7 mouse cellular contexts compared by ENCODE assay signal in the genomic region with DNA sequence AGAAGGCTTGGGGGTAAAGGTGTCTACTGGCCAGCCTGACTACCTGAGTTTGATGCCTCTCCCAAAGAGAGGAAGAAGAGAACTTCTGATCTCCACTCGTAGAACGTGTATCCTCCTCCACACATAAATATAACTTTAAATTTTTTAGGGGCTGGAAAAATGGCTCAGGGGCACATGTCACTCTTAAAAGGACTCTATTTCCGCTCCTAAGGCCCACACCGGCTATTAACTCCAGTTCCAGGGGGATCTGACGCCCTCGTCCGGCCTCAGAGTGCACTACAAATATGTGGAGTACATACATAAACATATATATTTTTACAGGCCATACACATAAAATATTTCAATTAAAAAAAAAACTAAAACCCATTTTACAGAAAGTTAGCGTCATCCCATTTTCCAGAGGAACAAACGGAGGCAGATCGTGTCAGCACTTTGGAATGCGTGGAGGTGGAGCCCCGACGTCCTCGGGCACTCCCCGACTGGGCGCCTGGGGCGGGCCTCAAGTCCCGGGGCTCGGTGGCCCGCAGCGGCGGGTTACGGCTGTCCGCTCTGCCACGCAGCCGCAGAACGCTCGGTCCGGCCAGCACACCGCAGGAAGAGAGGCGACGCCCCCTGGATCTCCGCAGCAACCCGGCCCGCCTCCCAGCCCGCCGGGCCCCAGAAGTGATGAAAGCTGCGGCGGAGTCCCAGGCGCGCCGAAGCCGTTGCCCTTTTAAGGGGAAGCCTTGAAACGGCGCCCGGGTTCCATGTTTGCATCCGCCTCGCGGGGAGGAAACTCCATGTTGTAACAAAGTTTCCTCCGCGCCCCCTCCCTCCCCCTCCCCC. TPM values are rescaled to one million over a fixed set of nuclear protein-coding genes. Genes with fewer than 3 reads are reported as not detected.
DNase-seq lines count a peak whose midpoint lies in the region; ATAC-seq and TF ChIP-seq lines count a peak whose summit lies in the region.

A gene (plus strand): TSS at position 586 of the 825 bp plus-strand sequence.

- no peaks in the 10 kb centered on the region for H3K27me3 ChIP-seq in intestine, postnatal 0 days (replicated peaks; ENCODE audit: control insufficient read depth, insufficient read depth, low read length)
- H3K27me3 ChIP-seq in midbrain, embryonic 12.5 days: peaks cover 29% of the 10 kb centered on the region
- no peaks in the 10 kb centered on the region for H3K27me3 ChIP-seq in small intestine, adult 2 months (ENCODE audit: control insufficient read depth, insufficient read depth, low read length)

- peak; percentile 35; the same call in 1 of the 2 replicates for TF ChIP-seq POLR2A in small intestine, adult 2 months (IDR thresholded peaks at IDR 0.05; ENCODE audit: low read depth, low read length)

- TF ChIP-seq CTCF in intestine, postnatal 0 days (IDR thresholded peaks at IDR 0.05; ENCODE audit: low read depth): peak; percentile 6
- TF ChIP-seq CTCF in small intestine, adult 2 months (IDR thresholded peaks at IDR 0.05; ENCODE audit: extremely low read depth, insufficient read length, insufficient replicate concordance, low read depth, low read length): no peak

- peak within 1 kb of the TSS; percentile 96 for H3K4me2 ChIP-seq in intestine, postnatal 0 days (replicated peaks; ENCODE audit: low read depth)
- peak within 1 kb of the TSS; percentile 93 for H3K4me2 ChIP-seq in midbrain, embryonic 12.5 days (replicated peaks)

- H3K4me1 ChIP-seq in intestine, postnatal 0 days (replicated peaks; ENCODE audit: control insufficient read depth, insufficient read depth, low read length): peaks cover 5% of the 10 kb centered on the region
- H3K4me1 ChIP-seq in midbrain, embryonic 12.5 days: peaks cover 34% of the 10 kb centered on the region
- peaks cover 12% of the 10 kb centered on the region for H3K4me1 ChIP-seq in small intestine, adult 2 months (ENCODE audit: control insufficient read depth, insufficient read depth, insufficient read length, low read length)

- H3K9me3 ChIP-seq in intestine, postnatal 0 days (ENCODE audit: control insufficient read depth): no peaks in the 10 kb centered on the region
- H3K9me3 ChIP-seq in midbrain, embryonic 12.5 days: no peaks in the 10 kb centered on the region

- DNase-seq in adrenal gland, adult 8-10 months: peak; percentile 98
- peak; percentile 95 for DNase-seq in embryo, embryonic 9.5 days (ENCODE audit: extremely low spot score)
- no peak for DNase-seq in gonadal fat pad, adult 2 months (ENCODE audit: low read depth)
- DNase-seq in left cerebral cortex, postnatal 4 days: peak; percentile 96

- H3K4me3 ChIP-seq in intestine, postnatal 0 days (ENCODE audit: low read depth, low read length): peak within 1 kb of the TSS; percentile 70
- peak within 1 kb of the TSS; percentile 93 for H3K4me3 ChIP-seq in midbrain, embryonic 12.5 days
- peak within 1 kb of the TSS; percentile 98 for H3K4me3 ChIP-seq in small intestine, adult 2 months (ENCODE audit: low read depth, low read length)

- H3K9ac ChIP-seq in intestine, postnatal 0 days (ENCODE audit: low read depth, low read length): peak within 1 kb of the TSS; percentile 96
- peak within 1 kb of the TSS; percentile 92 for H3K9ac ChIP-seq in midbrain, embryonic 12.5 days (replicated peaks)

- ATAC-seq in intestine, postnatal 0 days: peak; percentile 79
- peak; percentile 69 for ATAC-seq in midbrain, embryonic 12.5 days (ENCODE audit: low FRiP score, low read depth)

- peak within 1 kb of the TSS; percentile 99 for H3K27ac ChIP-seq in intestine, postnatal 0 days (ENCODE audit: low read depth, low read length)
- peak within 1 kb of the TSS; percentile 90 for H3K27ac ChIP-seq in midbrain, embryonic 12.5 days (replicated peaks)
- H3K27ac ChIP-seq in small intestine, adult 2 months (ENCODE audit: insufficient read depth, low read depth, low read length): peak within 1 kb of the TSS; percentile 96

- H3K36me3 ChIP-seq in intestine, postnatal 0 days (ENCODE audit: control insufficient read depth, insufficient read depth): peaks cover 23% of the 10 kb centered on the region
- peaks cover 19% of the 10 kb centered on the region for H3K36me3 ChIP-seq in midbrain, embryonic 12.5 days
- H3K36me3 ChIP-seq in small intestine, adult 2 months (ENCODE audit: control insufficient read depth, insufficient read depth, low read length): peaks cover 18% of the 10 kb centered on the region

- intact Hi-C loops in left cerebral cortex, postnatal 4 days (cut with DNase I): no loop called here

- WGBS in intestine, postnatal 0 days: 3% methylated on average over 50 of the region's 51 CpGs
- WGBS in midbrain, embryonic 12.5 days: 2% methylated on average over 49 of the region's 51 CpGs
- 3% methylated on average over 50 of the region's 51 CpGs for WGBS in small intestine, adult 2 months

RNA-seq across cellular contexts. Expression of the gene that starts here (rescaled TPM):
- 100 to 1,000 TPM; 141 to 175 (median 160) TPM for total RNA-seq in adrenal gland, adult 8-10 months (2022)
- polyA plus RNA-seq in gonadal fat pad, adult 2 months (2012; rRNA removed): 106 and 112 TPM in 2 replicates
- 48.9 and 52.4 TPM in 2 replicates for polyA plus RNA-seq in intestine, postnatal 0 days (2015; fragmentation: Nextera tagmentation; extraction: Ambion mirVana)
- total RNA-seq in left cerebral cortex, postnatal 4 days (2021): 10 to 100 TPM; 19.2 to 20.8 TPM
- 28.9 and 31.0 TPM in 2 replicates for polyA plus RNA-seq in midbrain, embryonic 12.5 days (2016; fragmentation: Nextera tagmentation; extraction: Ambion mirVana)
- 58.4 and 177 TPM in 2 replicates for polyA plus RNA-seq in small intestine, adult 2 months (2012; rRNA removed)

Comparison
In these comparisons a context has a peak if more than half of its experiments do, and no peak if none do; other contexts are left out.
1. RNA of the gene that starts here (total RNA-seq): 141 to 175 TPM in adrenal gland, adult 8-10 months; 19.2 to 20.8 TPM in left cerebral cortex, postnatal 4 days; every median in the first group is over 4 times any median in the second.
2. Peak in every context shown above with its lines, with median percentiles within 50 percentile points of each other: H3K27ac ChIP-seq and H3K4me3 ChIP-seq.